Mouse (Mus musculus) inflammation-experienced regulatory T-cells, adult 6 months (primary cell): ENCODE results near the gene Egln2. TPM values are rescaled to one million over a fixed set of nuclear protein-coding genes. Genes with fewer than 3 reads are reported as not detected.

ENCODE experiments used
- ATAC-seq: one replicate; pipeline ENCODE4 v1.8.0; 2017
- polyA plus RNA-seq, 3 experiments: library from polyadenylated mRNA; unstranded; fragments of 100-300 nt; shearing (Covaris generic); gene quantifications; one replicate each; pipeline ENCODE4 v1.2.1; 2017

Gene Egln2
- 10 to 100 TPM; 12.0 to 14.1 (median 13.9) TPM for polyA plus RNA-seq

DNA sequence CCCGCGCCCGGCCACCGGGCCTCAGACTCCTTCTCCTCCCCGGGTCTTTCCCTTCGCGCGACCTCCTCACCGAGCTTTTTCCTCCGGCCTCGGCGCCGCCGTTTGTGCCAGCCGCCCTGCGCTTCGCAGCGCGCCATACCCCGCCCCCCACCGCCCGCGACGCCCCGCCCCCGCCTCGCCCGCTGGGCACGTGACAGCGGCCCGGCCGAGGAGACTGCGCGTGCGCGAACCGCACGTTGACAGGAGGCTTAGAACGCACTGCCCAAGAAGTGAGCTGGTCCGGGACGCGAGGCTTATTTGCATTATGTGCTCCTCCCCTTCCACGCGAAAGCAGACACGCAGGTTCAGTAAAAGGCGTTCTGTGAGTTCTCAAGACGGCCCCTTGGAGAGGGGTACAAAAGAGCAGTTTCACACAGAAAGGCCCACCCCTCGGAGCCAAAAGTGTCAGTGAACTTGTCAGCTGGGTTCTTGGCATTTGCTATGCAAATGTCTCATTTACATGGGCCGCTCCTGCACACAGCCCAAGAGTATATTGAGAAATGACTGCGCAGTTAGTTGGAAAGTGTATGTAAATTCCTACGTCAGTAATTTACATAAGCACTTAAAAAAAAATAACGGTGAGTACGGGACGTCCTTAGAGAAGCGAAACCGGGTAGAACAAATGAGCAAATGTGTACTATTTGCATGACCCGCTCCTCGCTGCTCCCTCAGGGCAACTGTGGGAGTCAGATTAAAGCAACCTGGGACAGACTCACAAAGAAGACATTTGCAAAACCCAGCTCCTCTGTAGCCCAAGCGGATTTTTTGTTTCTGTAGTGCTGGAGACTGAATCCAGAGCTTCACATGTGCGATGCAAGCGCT lies at the start of gene Egln2:
Gene Egln2, minus strand, starts transcription at position 189 of the 861 bp plus-strand sequence.
- peak; percentile 81 for ATAC-seq

DNA sequence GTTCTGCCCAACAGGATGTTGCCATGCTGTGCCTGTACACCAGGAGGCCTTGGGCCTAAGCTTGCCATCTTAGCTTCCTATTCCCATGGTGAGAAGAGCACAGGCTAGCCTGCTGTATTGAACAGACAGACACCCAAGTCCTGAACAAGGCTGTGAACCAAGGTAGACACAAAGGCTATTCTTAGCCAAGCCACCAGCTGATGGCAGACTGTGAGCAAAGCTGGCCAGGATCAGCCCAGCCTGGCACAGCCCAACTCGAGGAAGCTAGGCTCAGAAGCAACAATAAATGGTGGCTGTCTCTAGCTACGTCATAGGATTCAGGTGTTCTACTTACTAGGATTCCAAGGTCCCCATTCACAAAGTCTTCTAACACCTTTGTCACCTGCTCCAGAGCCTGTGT lies 46.0 kb upstream of the Egln2 start:
- ATAC-seq, result no peak

DNA sequence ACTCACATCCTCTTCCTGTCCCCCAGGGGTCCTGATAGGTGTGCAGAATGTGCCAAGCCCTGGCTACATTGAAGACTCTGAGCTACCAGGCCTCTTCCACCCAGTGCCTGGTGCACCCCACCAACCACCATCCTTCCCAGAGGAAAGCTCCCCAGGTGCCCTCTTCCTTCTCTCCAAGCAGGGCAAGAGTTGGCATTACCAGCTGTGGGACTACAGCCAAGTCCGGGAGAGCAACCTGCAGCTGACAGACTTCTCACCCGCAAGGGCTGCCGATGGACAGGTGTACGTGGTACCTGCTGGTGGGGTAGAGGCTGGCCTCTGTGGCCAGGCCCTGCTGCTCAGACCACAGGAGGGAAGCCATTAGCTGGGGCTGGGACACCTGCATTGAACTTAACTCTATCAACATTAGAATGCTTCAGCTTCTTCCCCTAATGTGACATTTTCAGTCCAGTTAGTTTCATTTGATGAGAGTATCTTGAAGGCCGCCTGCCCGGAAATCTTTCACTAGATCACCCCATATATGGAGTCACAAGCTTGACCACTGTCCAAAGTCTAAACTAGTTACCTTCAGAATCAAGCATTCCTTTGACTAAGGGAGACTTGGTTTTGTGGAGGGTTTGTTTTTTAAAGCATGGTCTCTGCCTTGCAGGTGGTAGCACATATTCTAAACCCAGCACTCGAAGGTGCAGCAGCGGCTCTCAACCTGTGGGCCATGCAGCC lies 37.3 kb upstream of the Egln2 start:
- ATAC-seq, result no peak

DNA sequence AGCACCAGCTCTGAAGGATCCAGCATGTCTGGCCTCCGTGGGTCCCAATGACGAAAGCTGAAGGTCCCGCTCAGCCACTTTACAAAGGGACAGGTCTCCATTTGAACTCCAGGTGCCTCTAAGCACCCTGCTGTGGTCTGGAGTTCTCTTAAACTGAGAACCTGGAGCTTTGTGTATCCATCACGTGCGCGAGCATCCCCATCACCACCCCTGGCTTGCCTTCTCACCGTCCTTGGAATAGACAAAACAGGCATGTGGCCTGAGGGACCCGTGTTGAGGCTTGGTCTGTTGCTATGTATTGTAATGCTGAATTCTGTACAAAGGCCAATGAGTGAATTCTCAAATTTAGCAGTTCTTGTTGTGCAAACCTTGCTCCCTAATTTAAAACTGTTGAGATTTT lies 32.2 kb upstream of the Egln2 start:
- no peak for ATAC-seq

DNA sequence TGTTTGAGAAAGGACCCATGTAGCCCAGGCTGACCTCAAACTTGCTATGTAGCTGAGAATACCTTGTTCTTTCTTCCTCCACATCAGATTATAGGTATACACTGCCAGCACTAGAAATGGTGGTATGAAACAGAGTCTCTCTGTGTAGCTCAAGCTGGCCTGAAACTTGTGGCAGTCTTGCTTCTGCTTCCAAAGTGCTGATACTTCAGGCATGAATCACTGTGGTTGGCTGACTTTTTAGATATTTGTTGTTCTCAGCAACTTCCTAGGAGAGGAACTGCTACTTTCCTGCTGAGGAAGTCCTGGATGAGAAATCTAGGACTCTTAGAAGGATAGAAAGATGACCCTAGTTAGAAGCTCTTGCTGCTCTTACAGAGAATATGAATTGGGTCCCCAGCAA lies 31.8 kb upstream of the Egln2 start:
- no peak for ATAC-seq

DNA sequence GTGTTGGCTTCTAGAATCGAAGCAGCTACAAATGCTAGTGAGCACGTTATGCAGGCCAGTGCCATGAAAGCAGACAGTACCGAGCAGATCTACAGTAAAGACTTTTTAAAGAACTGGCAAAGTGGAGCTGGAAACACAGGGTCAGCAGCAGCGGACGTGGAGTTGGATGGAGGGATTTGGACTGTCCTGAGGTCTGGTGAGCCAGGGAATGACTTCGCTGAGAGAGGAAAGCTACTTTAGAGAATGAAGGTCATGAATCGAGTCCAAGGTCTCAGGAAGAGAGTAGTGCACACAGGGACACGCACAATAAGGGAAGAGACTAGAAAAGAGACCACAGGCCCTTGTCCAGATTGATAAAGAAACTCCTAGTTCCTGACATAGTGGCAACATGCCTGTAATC lies 31.0 kb upstream of the Egln2 start:
- ATAC-seq, result no peak

DNA sequence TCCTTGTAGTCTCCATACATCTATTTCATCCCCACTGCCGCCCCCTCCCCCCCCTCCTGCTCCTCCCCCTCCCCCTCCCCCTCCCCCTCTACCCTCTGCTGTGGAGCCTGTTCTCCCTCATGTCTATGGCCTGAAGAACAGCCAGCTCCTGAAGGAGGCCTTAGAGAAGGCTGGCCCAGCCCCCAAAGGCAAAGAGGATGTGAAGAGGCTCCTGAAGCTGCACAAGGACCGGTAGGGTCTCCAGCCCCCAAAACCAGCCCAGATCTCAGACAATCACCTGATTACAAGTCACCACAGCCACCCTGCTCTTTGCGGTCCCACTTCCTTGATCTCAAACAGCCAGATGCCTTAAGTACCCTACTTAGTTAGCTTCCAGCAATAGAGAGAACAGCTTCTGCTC lies 30.5 kb upstream of the Egln2 start:
- ATAC-seq, result no peak

DNA sequence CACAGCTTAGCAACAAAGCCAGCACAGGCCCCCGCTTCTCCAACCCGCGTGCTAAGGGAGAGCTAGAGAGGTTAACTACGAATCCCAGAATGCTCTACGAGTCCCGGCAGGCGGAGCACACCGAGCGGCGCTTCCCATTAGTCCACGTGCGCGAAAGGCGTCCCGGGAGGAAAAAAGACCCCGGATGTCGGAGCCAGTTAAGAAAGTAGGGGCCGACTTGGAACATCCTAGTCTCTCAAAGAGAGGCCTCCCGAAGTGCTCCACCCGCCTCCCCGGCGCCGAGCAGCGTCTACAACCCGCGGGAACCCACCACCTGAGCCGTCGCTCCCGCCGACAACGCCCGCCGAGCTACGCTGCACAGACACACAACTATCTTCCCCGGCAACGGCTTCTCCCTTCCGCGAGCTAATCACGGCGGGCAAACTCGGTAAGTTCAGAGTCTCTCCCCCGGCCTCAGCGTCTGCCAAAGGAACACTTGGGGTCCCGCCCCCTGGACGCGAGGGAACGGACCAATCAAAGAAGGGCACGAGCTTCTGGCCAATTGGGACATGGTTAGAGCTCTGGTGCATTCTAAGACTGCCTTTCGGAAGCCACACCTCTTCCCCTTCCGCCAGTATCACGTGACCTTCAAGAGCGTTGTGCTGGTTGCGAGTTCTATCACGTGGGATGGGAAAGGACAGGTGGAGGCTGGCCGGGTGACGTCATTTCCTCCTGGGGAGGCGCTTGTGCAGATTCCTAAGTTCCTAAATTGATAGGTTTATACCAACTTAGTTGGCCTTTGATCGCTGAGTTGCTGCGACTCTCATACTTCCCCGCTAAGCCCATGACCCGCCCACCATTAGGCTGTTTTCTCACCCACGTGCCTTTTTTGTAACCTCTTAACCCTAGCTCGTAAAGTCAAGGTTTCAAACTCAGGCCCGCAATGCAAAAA lies 29.3 kb upstream of the Egln2 start, which contains the start of the genes BC024978 and Snrpa:
Gene BC024978, plus strand, starts transcription at position 101 of the 931 bp plus-strand sequence.
Gene Snrpa, minus strand, starts transcription at position 591 of the 931 bp plus-strand sequence.
- peak; percentile 95 for ATAC-seq

DNA sequence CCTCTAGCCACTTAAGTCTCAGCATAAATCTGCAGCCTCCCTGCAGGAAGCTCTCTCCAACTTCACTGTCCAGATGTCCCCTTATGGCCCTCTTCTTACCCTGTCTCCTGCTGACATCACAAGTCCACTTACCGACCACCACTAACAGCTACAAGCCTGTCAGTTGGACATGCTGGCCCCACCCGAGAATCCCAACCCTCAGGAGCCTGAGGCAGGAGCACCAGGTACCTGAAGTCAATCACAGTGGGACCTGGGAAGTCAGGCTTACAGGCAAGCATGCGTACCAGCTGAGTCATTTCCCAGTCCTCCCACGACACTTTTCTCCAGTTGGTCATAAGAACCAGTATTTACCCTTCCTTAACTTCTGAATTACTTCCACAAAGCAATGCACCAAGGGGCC lies 27.1 kb upstream of the Egln2 start:
- no peak for ATAC-seq

DNA sequence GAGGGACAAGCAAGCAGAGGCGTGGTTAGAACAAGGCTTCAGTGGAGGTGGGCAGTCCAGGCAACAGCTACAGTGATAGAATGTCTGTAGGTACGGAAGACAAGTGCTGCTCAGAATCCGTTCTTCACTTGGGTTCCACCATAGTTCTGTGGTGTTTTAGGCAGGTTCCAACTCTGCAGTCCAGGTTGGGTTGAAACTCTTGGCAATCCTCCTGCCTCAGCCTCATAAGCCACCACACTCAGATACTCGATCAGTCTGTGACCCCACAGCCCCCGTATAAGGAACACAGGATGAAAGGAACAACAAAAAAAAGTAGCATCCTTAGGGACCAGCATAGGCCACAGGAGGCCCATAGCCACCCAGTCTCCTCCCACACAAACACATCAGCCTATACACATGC lies 25.8 kb upstream of the Egln2 start:
- no peak for ATAC-seq

DNA sequence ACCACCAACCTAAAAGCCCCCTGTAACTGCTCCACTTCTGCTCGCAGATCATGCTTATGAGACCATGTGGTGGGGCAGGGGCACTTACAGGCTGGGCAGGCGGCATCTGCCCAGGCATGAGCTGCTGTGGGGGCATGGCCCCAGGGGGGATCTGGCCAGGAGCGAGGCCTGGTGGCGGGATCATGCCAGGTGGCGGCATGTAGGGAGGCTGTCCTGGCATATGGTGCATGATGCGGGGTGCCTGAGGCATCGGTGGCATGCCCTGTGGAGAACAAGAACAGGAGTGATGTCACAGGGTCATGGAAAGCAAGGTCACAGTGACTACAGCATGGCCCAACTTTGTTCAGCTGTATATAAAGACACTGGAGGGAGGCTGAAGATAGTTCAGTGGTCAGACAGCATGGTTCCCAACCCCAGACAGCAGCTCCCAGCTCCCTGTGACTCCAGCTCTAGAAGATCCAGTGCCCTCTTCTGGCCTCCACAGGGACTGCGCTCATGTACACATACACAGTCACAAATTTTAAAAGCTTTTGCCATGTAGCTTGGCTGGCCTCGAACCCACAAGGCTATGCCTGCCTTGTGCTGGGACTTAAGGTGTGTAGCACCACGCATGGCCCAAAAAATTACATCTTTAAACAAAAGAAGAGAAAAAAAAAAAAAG lies 22.8 kb upstream of the Egln2 start:
- ATAC-seq, result no peak

DNA sequence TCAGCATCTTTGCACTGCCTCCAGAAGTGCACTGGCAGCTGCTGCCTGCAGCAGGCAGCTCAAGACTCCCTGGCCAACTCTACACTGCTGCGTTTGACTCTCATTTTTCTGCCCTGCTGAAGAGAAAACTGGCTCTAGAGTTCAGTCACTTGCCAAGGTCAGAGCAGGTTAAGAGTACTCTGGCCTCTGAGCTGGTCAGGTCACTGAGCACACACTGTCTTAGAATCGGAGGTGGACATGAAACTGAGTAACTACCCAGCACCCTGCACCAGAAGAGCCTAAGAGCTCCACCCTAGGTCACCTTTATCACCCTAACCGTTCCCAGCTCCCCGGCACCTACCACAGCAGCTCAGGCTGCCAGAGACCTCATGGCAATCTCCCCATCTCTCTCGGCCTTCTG lies 19.4 kb upstream of the Egln2 start:
- ATAC-seq, result no peak

DNA sequence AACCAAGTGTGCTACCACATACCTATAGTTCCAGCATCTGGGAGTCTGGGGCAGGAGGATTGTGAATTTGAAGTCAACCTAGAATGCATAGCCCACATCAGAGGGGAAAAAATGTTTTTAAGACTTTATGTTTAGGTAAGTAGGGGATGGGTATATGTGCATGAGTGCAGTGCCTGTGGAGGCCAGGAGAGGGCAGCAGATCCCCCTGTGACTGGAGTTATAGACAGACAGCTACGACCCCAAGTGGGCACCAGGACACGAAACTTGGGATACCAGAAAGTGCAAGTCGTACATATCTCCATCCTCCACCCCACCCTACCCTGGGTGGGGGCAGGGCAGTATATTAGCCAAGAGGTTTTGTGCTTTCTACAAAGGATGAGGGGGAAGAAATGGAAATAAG lies 18.4 kb upstream of the Egln2 start:
- no peak for ATAC-seq

DNA sequence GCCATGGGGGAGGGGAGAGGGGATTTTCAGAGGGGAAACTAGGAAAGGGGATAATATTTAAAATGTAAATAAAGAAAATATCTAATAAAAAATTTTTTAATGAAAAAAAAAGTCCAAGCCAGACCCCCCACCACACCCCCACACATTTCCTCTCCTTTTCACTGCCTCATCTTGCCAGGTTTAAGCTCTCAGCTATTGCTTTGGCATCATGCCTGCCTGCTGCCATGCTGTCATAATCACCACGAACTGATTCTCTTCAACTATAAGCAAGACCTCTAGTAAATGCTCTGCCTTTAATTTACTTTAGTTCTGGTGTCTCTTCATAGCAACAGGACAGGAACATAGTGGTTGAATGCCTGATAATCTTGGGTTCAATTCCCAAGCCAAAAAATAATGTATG lies 15.9 kb upstream of the Egln2 start:
- no peak for ATAC-seq

DNA sequence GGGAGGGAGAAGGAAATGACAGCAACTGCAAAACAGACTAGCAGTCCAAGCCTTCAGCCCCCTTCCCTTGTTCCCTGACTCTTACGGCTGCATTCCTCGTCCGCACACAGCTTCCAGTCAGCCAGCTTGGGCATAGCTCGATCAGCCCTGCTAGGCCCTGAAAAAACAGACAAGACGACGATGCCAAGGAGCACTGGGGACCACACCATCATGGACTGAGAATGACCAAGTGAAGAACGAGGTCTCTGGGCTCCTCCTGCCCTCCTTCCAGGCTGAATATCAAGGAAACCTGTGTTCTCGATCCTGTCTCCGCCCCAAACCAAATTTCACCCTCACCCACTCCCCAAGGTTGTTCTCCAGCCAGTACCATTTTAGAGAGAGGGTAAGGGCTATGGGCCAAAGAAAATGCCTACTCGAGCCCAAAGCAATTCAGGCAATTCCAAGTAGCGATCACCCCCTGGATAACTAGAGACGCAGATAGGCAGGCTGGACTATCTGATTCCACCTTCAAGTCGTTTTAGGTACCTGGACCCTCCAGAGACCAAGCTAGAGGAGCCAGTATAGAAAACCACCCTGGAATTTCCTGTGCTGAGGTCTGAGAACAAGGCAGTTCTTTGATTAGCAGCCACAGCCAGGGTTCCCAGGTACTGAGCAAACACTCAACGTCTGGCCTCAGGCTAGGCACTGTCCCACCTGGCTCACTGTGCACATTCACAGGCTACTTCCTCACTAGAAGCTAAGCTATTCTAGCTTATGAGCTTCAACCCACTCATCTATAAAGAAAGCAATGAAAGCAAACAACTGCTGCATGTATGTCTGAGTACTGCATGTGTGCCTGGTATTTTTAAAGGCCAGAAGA lies 14.5 kb upstream of the Egln2 start, which contains the start of the genes Gm21983 and Mia:
Gene Gm21983, minus strand, starts transcription at position 250 of the 859 bp plus-strand sequence.
Gene Mia, minus strand, starts transcription at position 321 of the 859 bp plus-strand sequence.
- no peak for ATAC-seq

DNA sequence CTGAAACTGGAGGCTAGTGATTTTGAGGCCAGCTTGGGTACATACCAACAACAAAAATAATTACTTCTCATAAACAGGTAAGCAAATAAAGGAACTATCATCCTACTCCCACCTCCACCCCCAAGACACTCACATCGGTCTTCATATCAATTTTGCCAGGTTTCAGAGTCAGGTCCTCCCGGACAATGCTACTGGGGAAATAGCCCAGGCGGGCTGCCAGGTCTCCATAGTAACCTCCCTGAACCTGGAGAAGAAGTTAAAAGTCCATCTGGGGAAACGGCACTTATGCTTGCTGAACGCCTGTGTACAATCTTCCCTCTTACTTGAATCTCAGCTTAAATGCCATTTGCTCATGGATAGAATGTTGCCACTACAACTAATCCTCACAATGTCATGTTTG lies 13.4 kb upstream of the Egln2 start:
- no peak for ATAC-seq

DNA sequence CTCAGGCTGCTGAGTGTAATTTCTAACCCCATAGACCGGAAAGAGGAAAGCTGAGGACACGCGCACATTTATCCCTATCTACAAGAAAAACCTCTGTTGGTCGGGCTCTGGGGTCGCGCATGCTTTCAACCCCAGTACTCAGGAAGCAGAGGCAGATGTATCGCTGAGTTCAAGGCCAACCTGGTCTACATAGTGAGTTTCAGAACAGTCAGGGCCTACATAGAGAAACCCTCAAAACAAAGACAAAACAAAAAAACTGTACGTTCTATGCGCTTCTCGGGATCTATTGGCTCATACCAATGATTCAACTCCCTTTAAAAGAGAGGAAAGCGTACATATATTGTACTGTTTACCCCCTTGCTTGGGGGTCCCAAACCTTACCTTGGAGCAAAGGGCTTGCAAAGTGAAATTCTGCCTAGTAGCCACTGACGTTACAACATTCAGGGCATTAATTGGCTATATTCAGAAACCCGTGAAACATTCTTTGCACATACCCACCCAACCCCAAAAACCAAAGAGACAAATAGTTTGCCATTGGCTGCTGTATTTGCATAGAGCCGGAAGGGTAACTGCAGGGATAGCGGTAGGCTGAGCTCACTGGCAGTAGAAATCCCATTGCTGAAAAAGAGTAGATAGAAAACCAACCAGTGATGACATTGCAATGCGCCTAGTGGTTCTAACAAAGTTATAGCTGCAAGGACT lies 12.8 kb upstream of the Egln2 start:
- no peak for ATAC-seq

DNA sequence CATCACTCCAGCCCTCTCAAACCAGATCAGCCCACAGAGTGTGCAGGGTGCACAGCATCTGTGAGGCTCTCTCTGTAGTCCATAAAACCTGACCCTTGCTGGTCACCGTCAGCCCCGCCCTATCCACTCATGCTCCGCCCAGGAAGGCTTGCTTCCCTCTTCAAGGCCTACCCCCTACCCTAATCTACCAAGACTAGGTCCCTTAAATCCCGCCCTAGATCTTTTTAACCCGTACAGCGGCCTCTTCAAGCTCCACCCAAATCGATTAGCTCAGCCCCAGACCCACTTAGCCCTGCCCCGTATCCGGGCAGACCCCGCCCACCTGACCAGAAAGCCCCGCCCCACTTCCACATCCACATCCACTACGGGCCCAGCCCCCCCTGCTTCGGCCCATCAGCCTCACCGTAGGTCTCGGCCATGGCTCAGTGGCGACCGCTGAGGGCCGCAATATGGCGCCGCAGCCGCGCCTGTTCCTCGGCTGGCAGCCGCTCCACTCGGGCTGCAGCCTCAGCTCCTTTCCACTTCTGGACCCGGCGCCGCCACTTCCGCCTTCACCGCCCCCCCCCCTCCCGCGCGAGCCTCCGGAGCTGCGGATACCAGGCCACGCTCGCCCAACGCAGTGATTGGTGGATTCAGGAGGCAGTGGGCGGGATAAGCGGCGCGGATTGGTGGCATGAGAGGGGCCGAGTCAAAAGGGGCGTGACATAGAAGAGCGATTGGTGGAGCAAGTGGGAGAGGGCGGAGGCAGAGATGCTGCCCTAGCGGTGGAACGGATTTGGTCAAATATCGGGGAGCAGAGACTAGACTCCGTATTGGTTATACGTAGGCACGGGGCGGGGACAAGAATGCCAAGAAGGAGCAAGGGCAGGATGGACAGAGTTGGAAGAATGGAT lies 12.0 kb upstream of the Egln2 start, which contains the start of gene Rab4b:
Gene Rab4b, minus strand, starts transcription at position 573 of the 893 bp plus-strand sequence.
- peak; percentile 94 for ATAC-seq

DNA sequence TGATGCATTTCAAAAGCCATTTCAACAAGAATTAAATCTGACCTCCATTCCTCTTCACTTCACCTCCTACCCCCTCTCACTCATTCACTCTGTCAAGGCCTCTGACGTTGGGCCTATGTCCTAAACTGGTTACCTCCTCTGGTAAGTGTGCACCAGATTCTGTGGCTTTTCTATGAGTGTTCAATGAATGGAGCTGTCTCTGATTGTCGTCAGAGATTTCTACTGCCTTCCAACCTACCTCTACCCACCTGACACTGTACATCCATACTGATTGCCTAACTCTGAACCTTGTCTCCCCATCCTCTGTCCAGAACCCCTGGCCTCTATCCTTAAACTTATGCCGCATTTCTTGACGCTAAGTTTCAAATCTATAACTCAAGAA lies 11.3 kb upstream of the Egln2 start:
- no peak for ATAC-seq
